Mouse (Mus musculus): ENCODE measurements around the gene Rora. TPM values are rescaled to one million over a fixed set of nuclear protein-coding genes. Genes with fewer than 3 reads are reported as not detected.

Gene Rora
- polyA plus RNA-seq, 1 experiment: 10.7 TPM

GRCm38 (mm10) chr9:69121117-69121740, 467.6 kb downstream of the Rora start:
- no peak overlapping the region for H3K4me3 ChIP-seq (ENCODE audit: insufficient read depth, low read depth, low read length)

GRCm38 (mm10) chr9:69125011-69125786, 471.6 kb downstream of the Rora start:
- H3K27ac ChIP-seq (replicated peaks; ENCODE audit: low read depth, low read length): peak overlapping the region; percentile 28
- peaks cover 2% of the 10 kb centered on the region; the same call in 1 of the 2 replicates for H3K4me1 ChIP-seq (ENCODE audit: control insufficient read depth, insufficient read depth, insufficient read length, low read length)
- peak overlapping the region; percentile 53 for H3K4me3 ChIP-seq (ENCODE audit: insufficient read depth, low read depth, low read length)

More at GRCm38 (mm10) chr9:69121117-69121740, 467.6 kb downstream of the Rora start:
- H3K4me1 ChIP-seq (ENCODE audit: control insufficient read depth, insufficient read depth, insufficient read length, low read length): peaks cover 2% of the 10 kb centered on the region; the same call in 1 of the 2 replicates
- no peak overlapping the region for H3K27ac ChIP-seq (replicated peaks; ENCODE audit: low read depth, low read length)

DNA sequence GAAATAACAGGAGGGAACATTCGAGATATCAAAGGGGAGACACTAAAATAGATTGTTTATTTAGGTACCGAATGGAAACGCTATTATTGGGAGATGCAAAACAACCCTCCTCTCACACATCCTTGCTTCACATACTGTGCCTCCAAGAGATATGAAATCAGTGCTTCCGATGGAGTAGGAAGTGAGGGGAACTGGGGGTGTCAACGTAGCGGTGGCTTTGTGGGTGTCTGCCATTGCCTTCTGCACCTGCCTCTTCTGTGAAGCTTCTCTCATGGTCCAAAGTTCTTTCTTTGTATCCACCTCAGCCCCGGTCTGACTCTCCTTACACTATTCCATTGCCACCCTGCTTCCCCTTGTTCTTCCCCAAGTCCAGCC, 472.2 kb downstream of the Rora start:
- Histone ChIP-seq H3K4me1 (ENCODE audit: control insufficient read depth, insufficient read depth, insufficient read length, low read length) (peaks cover 2% of the 10 kb centered on the region; the same call in 1 of the 2 replicates), H3K27ac (replicated peaks; ENCODE audit: low read depth, low read length) (0 out of 2 replicates have a peak overlapping the region, but pooled peaks have one; percentile 3), H3K4me3 (ENCODE audit: insufficient read depth, low read depth, low read length) (peak overlapping the region; percentile 53; the same call in 1 of the 2 replicates)

- peaks cover 2% of the 10 kb centered on the region; the same call in 1 of the 2 replicates for H3K4me1 ChIP-seq (ENCODE audit: control insufficient read depth, insufficient read depth, insufficient read length, low read length)
- H3K4me3 ChIP-seq (ENCODE audit: insufficient read depth, low read depth, low read length): no peak overlapping the region
- no peak overlapping the region for H3K27ac ChIP-seq (replicated peaks; ENCODE audit: low read depth, low read length)
Measured at GRCm38 (mm10) chr9:69126595-69126994, 473.0 kb downstream of the Rora start.

DNA sequence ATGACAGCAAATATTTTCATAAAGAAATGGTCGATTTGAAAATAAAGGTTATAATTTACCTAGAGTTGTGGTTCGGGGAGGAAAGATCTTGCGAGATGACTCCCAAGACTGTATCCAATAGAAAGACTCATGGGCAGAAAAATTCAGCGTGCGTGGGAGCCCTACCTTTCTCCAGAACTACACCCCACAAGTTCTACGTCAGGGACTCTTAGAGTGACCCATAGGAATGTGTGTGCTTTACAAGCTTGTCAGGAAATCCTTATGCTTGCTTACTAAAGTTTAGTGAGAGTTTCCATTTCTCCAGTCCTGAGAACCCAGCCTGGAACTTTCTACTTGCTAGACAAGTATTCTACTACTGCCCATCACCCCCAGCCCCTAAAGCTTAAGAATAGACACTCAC, 474.7 kb downstream of the Rora start:
- no peak overlapping the region for H3K4me3 ChIP-seq (ENCODE audit: insufficient read depth, low read depth, low read length)
- no peak overlapping the region for H3K27ac ChIP-seq (replicated peaks; ENCODE audit: low read depth, low read length)
- peaks cover 2% of the 10 kb centered on the region; the same call in 1 of the 2 replicates for H3K4me1 ChIP-seq (ENCODE audit: control insufficient read depth, insufficient read depth, insufficient read length, low read length)

- H3K4me3 ChIP-seq (ENCODE audit: insufficient read depth, low read depth, low read length): no peak overlapping the region
- H3K27ac ChIP-seq (replicated peaks; ENCODE audit: low read depth, low read length): no peak overlapping the region
- H3K4me1 ChIP-seq (ENCODE audit: control insufficient read depth, insufficient read depth, insufficient read length, low read length): no peaks in the 10 kb centered on the region
Measured at GRCm38 (mm10) chr9:69132995-69133394, 479.4 kb downstream of the Rora start.

GRCm38 (mm10) chr9:69133696-69134095, 480.1 kb downstream of the Rora start:
- Histone ChIP-seq H3K4me1 (ENCODE audit: control insufficient read depth, insufficient read depth, insufficient read length, low read length) (no peaks in the 10 kb centered on the region), H3K27ac (replicated peaks; ENCODE audit: low read depth, low read length) (no peak overlapping the region), H3K4me3 (ENCODE audit: insufficient read depth, low read depth, low read length) (no peak overlapping the region)

- Histone ChIP-seq H3K27ac (replicated peaks; ENCODE audit: low read depth, low read length) (peak overlapping the region; percentile 8; the same call in 1 of the 2 replicates), H3K4me3 (ENCODE audit: insufficient read depth, low read depth, low read length) (no peak overlapping the region), H3K4me1 (ENCODE audit: control insufficient read depth, insufficient read depth, insufficient read length, low read length) (no peaks in the 10 kb centered on the region)
Measured at GRCm38 (mm10) chr9:69134604-69135003, 481.0 kb downstream of the Rora start.

DNA sequence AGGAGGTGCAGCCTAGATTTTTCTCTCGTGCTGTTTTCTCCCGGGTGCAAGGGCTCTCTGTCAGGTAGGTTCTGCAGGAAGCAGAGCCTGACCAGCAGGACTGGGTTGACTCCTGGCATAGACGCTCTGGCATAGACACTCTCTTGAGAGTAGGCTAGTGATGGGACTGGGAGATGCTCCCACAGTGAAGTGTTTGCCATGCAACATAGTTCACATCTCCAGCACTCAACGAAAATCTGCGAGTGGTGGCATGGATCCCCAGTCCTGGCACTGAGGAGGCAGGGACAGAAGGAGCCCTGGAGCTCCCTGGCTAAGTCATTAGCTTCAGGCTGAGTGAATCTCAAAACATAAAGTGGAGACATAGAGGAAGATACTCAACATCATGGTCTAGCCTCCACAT, 483.2 kb downstream of the Rora start:
- Histone ChIP-seq H3K27ac (replicated peaks; ENCODE audit: low read depth, low read length) (no peak overlapping the region), H3K4me1 (ENCODE audit: control insufficient read depth, insufficient read depth, insufficient read length, low read length) (no peaks in the 10 kb centered on the region)

DNA sequence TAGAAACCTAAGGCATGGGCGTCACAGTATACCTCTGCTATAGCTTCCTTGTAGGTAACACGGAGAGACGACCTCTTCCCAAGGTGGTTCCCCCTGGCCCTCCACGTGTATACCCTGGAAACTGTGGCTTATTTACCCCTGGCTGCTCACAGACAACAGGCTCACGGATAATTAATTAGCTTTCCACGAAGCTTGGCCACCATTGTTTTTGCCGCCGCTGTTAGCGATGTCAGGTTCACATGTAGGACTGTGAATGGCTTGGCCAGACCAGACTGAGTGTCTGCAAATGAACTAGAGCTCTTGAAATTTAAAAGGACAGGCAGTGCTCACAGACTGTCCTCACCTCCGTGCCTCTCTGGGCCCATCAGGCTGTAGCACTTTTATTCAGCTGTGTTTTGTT, 483.8 kb downstream of the Rora start:
- no peaks in the 10 kb centered on the region for H3K4me1 ChIP-seq (ENCODE audit: control insufficient read depth, insufficient read depth, insufficient read length, low read length)
- H3K4me3 ChIP-seq (ENCODE audit: insufficient read depth, low read depth, low read length): no peak overlapping the region
- no peak overlapping the region for H3K27ac ChIP-seq (replicated peaks; ENCODE audit: low read depth, low read length)

More for the DNA sequence above, 483.2 kb downstream of the Rora start:
- H3K4me3 ChIP-seq (ENCODE audit: insufficient read depth, low read depth, low read length): no peak overlapping the region

- no peak overlapping the region for H3K4me3 ChIP-seq (ENCODE audit: insufficient read depth, low read depth, low read length)
- H3K4me1 ChIP-seq (ENCODE audit: control insufficient read depth, insufficient read depth, insufficient read length, low read length): no peaks in the 10 kb centered on the region
- H3K27ac ChIP-seq (replicated peaks; ENCODE audit: low read depth, low read length): no peak overlapping the region
Measured at GRCm38 (mm10) chr9:69140144-69140543, 486.6 kb downstream of the Rora start.

DNA sequence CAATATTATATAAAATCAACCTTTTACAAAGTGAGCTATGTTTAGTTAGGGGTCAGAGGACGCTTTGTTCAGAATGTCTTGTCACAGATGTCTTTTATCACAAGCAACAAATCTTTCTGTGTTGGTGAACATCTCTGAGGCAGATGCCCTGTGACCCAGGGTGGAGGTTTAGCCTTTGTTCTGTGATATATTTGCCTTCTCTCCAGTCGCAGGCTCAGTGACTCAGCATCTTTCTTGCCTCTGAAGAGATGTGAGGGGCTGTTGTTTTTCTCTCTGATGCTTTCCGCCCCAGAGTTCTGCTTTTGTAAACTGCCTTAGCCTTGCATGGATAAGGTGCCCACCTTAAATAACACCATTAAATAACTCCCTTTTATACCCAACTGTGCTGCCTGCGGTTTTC, 488.3 kb downstream of the Rora start:
- Histone ChIP-seq H3K27ac (replicated peaks; ENCODE audit: low read depth, low read length) (no peak overlapping the region), H3K4me1 (ENCODE audit: control insufficient read depth, insufficient read depth, insufficient read length, low read length) (no peaks in the 10 kb centered on the region), H3K4me3 (ENCODE audit: insufficient read depth, low read depth, low read length) (no peak overlapping the region)

GRCm38 (mm10) chr9:69146937-69147336, 493.4 kb downstream of the Rora start:
- H3K4me3 ChIP-seq (ENCODE audit: insufficient read depth, low read depth, low read length): no peak overlapping the region
- H3K27ac ChIP-seq (replicated peaks; ENCODE audit: low read depth, low read length): no peak overlapping the region
- H3K4me1 ChIP-seq (ENCODE audit: control insufficient read depth, insufficient read depth, insufficient read length, low read length): no peaks in the 10 kb centered on the region

- H3K4me3 ChIP-seq (ENCODE audit: insufficient read depth, low read depth, low read length): no peak overlapping the region
- peaks cover 4% of the 10 kb centered on the region for H3K4me1 ChIP-seq (ENCODE audit: control insufficient read depth, insufficient read depth, insufficient read length, low read length)
- H3K27ac ChIP-seq (replicated peaks; ENCODE audit: low read depth, low read length): no peak overlapping the region
Measured at GRCm38 (mm10) chr9:69150224-69150623, 496.6 kb downstream of the Rora start.

- Histone ChIP-seq H3K4me3 (ENCODE audit: insufficient read depth, low read depth, low read length) (no peak overlapping the region), H3K4me1 (ENCODE audit: control insufficient read depth, insufficient read depth, insufficient read length, low read length) (peaks cover 4% of the 10 kb centered on the region), H3K27ac (replicated peaks; ENCODE audit: low read depth, low read length) (no peak overlapping the region)
Measured at GRCm38 (mm10) chr9:69154684-69155083, 501.1 kb downstream of the Rora start.
